Mouse (Mus musculus) midbrain, embryonic 16.5 days (tissue): ENCODE measurements around the gene Dlg3. TPM values are rescaled to one million over a fixed set of nuclear protein-coding genes. Genes with fewer than 3 reads are reported as not detected.

Experiments used
- ATAC-seq: fragments of 200-750 bp; cut with Nextera tagmentation; 2 replicates; pipeline ENCODE4 v1.8.0; 2017; ENCODE audit warnings: moderate TSS enrichment
- H3K27ac ChIP-seq: fragments of 300-500 bp; sonication (generic); 2 replicates; pipeline ENCODE4 v1.5.1; 2014; ENCODE audit warnings: mild to moderate bottlenecking, low read length, mixed read lengths
- H3K27me3 ChIP-seq: fragments of 300-500 bp; sonication (generic); 2 replicates; pipeline ENCODE4 v1.6.1; 2014; ENCODE audit warnings: low read depth, low read length, mixed read lengths; ENCODE audit not compliant: control insufficient read depth, insufficient read depth
- H3K36me3 ChIP-seq: fragments of 300-500 bp; sonication (generic); 2 replicates; pipeline ENCODE4 v1.6.1; 2014; ENCODE audit warnings: mild to moderate bottlenecking, low read length, moderate library complexity, mixed read lengths; ENCODE audit not compliant: control insufficient read depth, insufficient read depth
- H3K4me1 ChIP-seq: fragments of 300-500 bp; sonication (generic); 2 replicates; pipeline ENCODE4 v1.6.1; 2014; ENCODE audit warnings: mild to moderate bottlenecking, low read length, mixed read lengths; ENCODE audit not compliant: control insufficient read depth, insufficient read depth
- H3K4me2 ChIP-seq: fragments of 300-500 bp; sonication (generic); 2 replicates; pipeline ENCODE4 v1.6.1; 2014; ENCODE audit warnings: mild to moderate bottlenecking, low read length, mixed read lengths
- H3K4me3 ChIP-seq: fragments of 300-500 bp; sonication (generic); 2 replicates; pipeline ENCODE4 v1.5.1; 2014; ENCODE audit warnings: low read depth, mild to moderate bottlenecking, low read length, moderate library complexity, mixed read lengths
- H3K9ac ChIP-seq: fragments of 300-500 bp; sonication (generic); 2 replicates; pipeline ENCODE4 v1.6.1; 2014; ENCODE audit warnings: low read depth, low read length, mixed read lengths
- H3K9me3 ChIP-seq: fragments of 300-500 bp; sonication (generic); replicated peaks from 2 replicates; pipeline ENCODE4 v1.6.1; 2014; ENCODE audit warnings: mild to moderate bottlenecking, low read length, mixed read lengths; ENCODE audit not compliant: control insufficient read depth, poor library complexity, severe bottlenecking
- WGBS: fragments of 180-500 bp; shearing (Covaris S2); extraction: QIAGEN DNeasy Blood & Tissue Kit; methylation state at CpG from one replicate; pipeline ENCODE4 v1.1.7; 2014; 5-methylcytosine and 5-hydroxymethylcytosine counted together
- polyA plus RNA-seq: library from polyadenylated mRNA; unstranded; fragments of >200 nt; fragmentation: Nextera tagmentation; extraction: Ambion mirVana; gene quantifications from 2 replicates; pipeline ENCODE4 v1.2.1, GENCODE M21; 2015

The Dlg3 gene
- polyA plus RNA-seq, 1 experiment from 2014 or later, result 8.0 TPM

GRCm38 (mm10) chrX:100765855-100766254 is 1.7 kb upstream of the Dlg3 start:
- Histone ChIP-seq H3K27ac (no peak overlapping the region), H3K9ac (no peak overlapping the region), H3K36me3 (no peaks in the 10 kb centered on the region), H3K4me1 (peaks cover 5% of the 10 kb centered on the region), H3K4me3 (no peak overlapping the region), H3K27me3 (no peaks in the 10 kb centered on the region), H3K4me2 (no peak overlapping the region), H3K9me3 (no peaks in the 10 kb centered on the region)
- no peak for ATAC-seq
- 80% methylated on average over 6 of the region's 6 CpGs for WGBS

- peak overlapping the region; percentile 71 for H3K4me2 ChIP-seq
- H3K4me3 ChIP-seq, result peak overlapping the region; percentile 70
- no peaks in the 10 kb centered on the region for H3K36me3 ChIP-seq
- H3K4me1 ChIP-seq, result peaks cover 5% of the 10 kb centered on the region
- peak overlapping the region; percentile 89 for H3K9ac ChIP-seq
- H3K9me3 ChIP-seq, result no peaks in the 10 kb centered on the region
- peak; percentile 72 for ATAC-seq
- H3K27ac ChIP-seq, result peak overlapping the region; percentile 82
- 20% methylated on average over 27 of the region's 36 CpGs for WGBS
- H3K27me3 ChIP-seq, result no peaks in the 10 kb centered on the region
Observed at GRCm38 (mm10) chrX:100767885-100768626, 534 bp downstream of the Dlg3 start.

GRCm38 (mm10) chrX:100769281-100769680 is 1.8 kb downstream of the Dlg3 start:
- no peak for ATAC-seq
- Histone ChIP-seq H3K4me1 (peaks cover 5% of the 10 kb centered on the region), H3K36me3 (no peaks in the 10 kb centered on the region), H3K9me3 (no peaks in the 10 kb centered on the region), H3K27me3 (no peaks in the 10 kb centered on the region), H3K4me2 (peak overlapping the region; percentile 71), H3K9ac (peak overlapping the region; percentile 89), H3K4me3 (peak overlapping the region; percentile 70), H3K27ac (peak overlapping the region; percentile 82)
- 73% methylated on average over 5 of the region's 5 CpGs for WGBS

GRCm38 (mm10) chrX:100774341-100774811 is 6.9 kb downstream of the Dlg3 start:
- ATAC-seq, result no peak
- H3K9ac ChIP-seq, result peak overlapping the region; percentile 45; the same call in 1 of the 2 replicates
- peak overlapping the region; percentile 34 for H3K4me2 ChIP-seq
- H3K36me3 ChIP-seq, result no peaks in the 10 kb centered on the region
- peak overlapping the region; percentile 19 for H3K4me3 ChIP-seq
- WGBS, result 23% methylated on average over 22 of the region's 23 CpGs
- no peaks in the 10 kb centered on the region for H3K9me3 ChIP-seq
- no peaks in the 10 kb centered on the region for H3K27me3 ChIP-seq
- H3K27ac ChIP-seq, result no peak overlapping the region
- H3K4me1 ChIP-seq, result peaks cover 20% of the 10 kb centered on the region

- 83% methylated on average over 3 of the region's 3 CpGs for WGBS
- H3K4me1 ChIP-seq, result peaks cover 15% of the 10 kb centered on the region
Observed at GRCm38 (mm10) chrX:100775405-100775804, 7.9 kb downstream of the Dlg3 start.

GRCm38 (mm10) chrX:100776494-100776893 is 9.0 kb downstream of the Dlg3 start:
- Histone ChIP-seq H3K27ac (peak overlapping the region; percentile 68; the same call in 1 of the 2 replicates), H3K4me3 (peak overlapping the region; percentile 34), H3K36me3 (no peaks in the 10 kb centered on the region), H3K4me1 (peaks cover 20% of the 10 kb centered on the region), H3K9me3 (no peaks in the 10 kb centered on the region), H3K27me3 (no peaks in the 10 kb centered on the region), H3K4me2 (peak overlapping the region; percentile 46), H3K9ac (no peak overlapping the region)
- WGBS, result 22% methylated on average over 9 of the region's 9 CpGs
- peak; percentile 53 for ATAC-seq

More at GRCm38 (mm10) chrX:100775405-100775804, 7.9 kb downstream of the Dlg3 start:
- ATAC-seq, result no peak
- H3K4me2 ChIP-seq, result no peak overlapping the region
- no peaks in the 10 kb centered on the region for H3K36me3 ChIP-seq
- H3K27me3 ChIP-seq, result no peaks in the 10 kb centered on the region
- H3K9ac ChIP-seq, result no peak overlapping the region
- no peaks in the 10 kb centered on the region for H3K9me3 ChIP-seq
- no peak overlapping the region for H3K4me3 ChIP-seq
- no peak overlapping the region for H3K27ac ChIP-seq

GRCm38 (mm10) chrX:100776985-100777654 is 9.6 kb downstream of the Dlg3 start:
- Histone ChIP-seq H3K4me1 (peaks cover 20% of the 10 kb centered on the region), H3K9me3 (no peaks in the 10 kb centered on the region), H3K4me3 (peak overlapping the region; percentile 34), H3K36me3 (no peaks in the 10 kb centered on the region), H3K27me3 (no peaks in the 10 kb centered on the region), H3K9ac (peak overlapping the region; percentile 57), H3K4me2 (peak overlapping the region; percentile 46), H3K27ac (peak overlapping the region; percentile 68)
- 23% methylated on average over 31 of the region's 49 CpGs for WGBS
- peak; percentile 82 for ATAC-seq

GRCm38 (mm10) chrX:100777655-100778234 is 10.2 kb downstream of the Dlg3 start:
- no peak for ATAC-seq
- peak overlapping the region; percentile 46 for H3K4me2 ChIP-seq
- WGBS, result 22% methylated on average over 10 of the region's 10 CpGs
- peak overlapping the region; percentile 57 for H3K9ac ChIP-seq
- no peaks in the 10 kb centered on the region for H3K36me3 ChIP-seq
- H3K4me3 ChIP-seq, result peak overlapping the region; percentile 34
- H3K4me1 ChIP-seq, result peaks cover 20% of the 10 kb centered on the region
- peak overlapping the region; percentile 68 for H3K27ac ChIP-seq
- H3K9me3 ChIP-seq, result no peaks in the 10 kb centered on the region
- no peaks in the 10 kb centered on the region for H3K27me3 ChIP-seq
